Mouse (Mus musculus) intestine, postnatal 0 days (tissue): ENCODE measurements around the gene Susd6. TPM values are rescaled to one million over a fixed set of nuclear protein-coding genes. Genes with fewer than 3 reads are reported as not detected.
"Not testable (repeated sequence)": the region's sequence is repeated elsewhere in the genome, so short reads cannot be mapped to it uniquely, and the experiment has no call there.

Source experiments
- ATAC-seq: fragments of 200-750 bp; cut with Nextera tagmentation; 2 replicates; pipeline ENCODE4 v1.8.0; 2017; ENCODE audit warnings: mild to moderate bottlenecking, moderate TSS enrichment, moderate library complexity
- H3K27ac ChIP-seq: fragments of 300-500 bp; sonication (generic); 2 replicates; pipeline ENCODE4 v1.5.1; 2014; ENCODE audit warnings: mild to moderate bottlenecking, low read depth, low read length, moderate library complexity
- H3K27me3 ChIP-seq: fragments of 300-500 bp; sonication (generic); replicated peaks from 2 replicates; pipeline ENCODE4 v1.6.1; 2014; ENCODE audit warnings: low read length, mixed read lengths; ENCODE audit not compliant: control insufficient read depth, insufficient read depth
- H3K36me3 ChIP-seq: fragments of 300-500 bp; sonication (generic); 2 replicates; pipeline ENCODE4 v1.6.1; 2014; ENCODE audit warnings: mild to moderate bottlenecking, moderate library complexity; ENCODE audit not compliant: control insufficient read depth, insufficient read depth
- H3K4me1 ChIP-seq: fragments of 300-500 bp; sonication (generic); replicated peaks from 2 replicates; pipeline ENCODE4 v1.6.1; 2014; ENCODE audit warnings: antibody characterized with exemption, low read length, mixed read lengths; ENCODE audit not compliant: control insufficient read depth, insufficient read depth
- H3K4me2 ChIP-seq: fragments of 300-500 bp; sonication (generic); replicated peaks from 2 replicates; pipeline ENCODE4 v1.6.1; 2014; ENCODE audit warnings: low read depth, mild to moderate bottlenecking, moderate library complexity
- H3K4me3 ChIP-seq: fragments of 300-500 bp; sonication (generic); 2 replicates; pipeline ENCODE4 v1.5.1; 2014; ENCODE audit warnings: low read depth, low read length
- H3K9ac ChIP-seq: fragments of 300-500 bp; sonication (generic); 2 replicates; pipeline ENCODE4 v1.6.1; 2014; ENCODE audit warnings: mild to moderate bottlenecking, low read depth, low read length
- H3K9me3 ChIP-seq: fragments of 300-500 bp; sonication (generic); 2 replicates; pipeline ENCODE4 v1.6.1; 2016; ENCODE audit warnings: mixed run types; ENCODE audit not compliant: control insufficient read depth
- CTCF ChIP-seq: sonication (generic); IDR thresholded peaks from 2 replicates; pipeline ENCODE4 v1.5.1; 2016; ENCODE audit warnings: low read depth, mild to moderate bottlenecking, control low read depth, antibody characterized with exemption, moderate library complexity
- WGBS: fragments of 180-500 bp; shearing (Covaris S2); extraction: QIAGEN DNeasy Blood & Tissue Kit; methylation state at CpG from one replicate; pipeline ENCODE4 v1.1.7; 2014; 5-methylcytosine and 5-hydroxymethylcytosine counted together
- polyA plus RNA-seq: library from polyadenylated mRNA; unstranded; fragments of >200 nt; fragmentation: Nextera tagmentation; extraction: Ambion mirVana; gene quantifications from 2 replicates; pipeline ENCODE4 v1.2.1, GENCODE M21; 2015

Susd6 gene
- polyA plus RNA-seq, 1 experiment from 2014 or later, result 16.9 TPM

DNA sequence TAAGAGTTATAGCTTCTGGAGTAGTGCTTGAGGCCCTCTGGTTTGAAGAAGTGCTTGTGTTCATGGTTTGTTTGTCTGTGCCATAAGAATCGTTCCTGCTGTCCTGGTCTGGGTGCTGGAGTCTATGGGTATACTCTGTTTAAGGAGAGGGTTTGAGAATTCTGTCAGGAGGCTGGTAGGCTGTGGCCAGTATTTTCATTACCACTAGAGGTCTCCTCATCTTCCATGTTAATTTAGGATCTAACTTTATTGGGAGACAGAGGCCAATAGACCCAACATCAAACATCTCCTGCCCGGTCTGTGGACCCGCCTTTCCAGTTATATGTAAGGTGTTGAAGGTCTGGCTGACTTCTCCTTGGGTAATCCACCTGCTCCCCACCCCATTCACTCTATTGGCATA is 7.4 kb upstream of the Susd6 start:
- peak; percentile 59 for TF ChIP-seq CTCF
- Histone ChIP-seq H3K4me2 (no peak overlapping the region), H3K9ac (no peak overlapping the region), H3K4me1 (0 out of 2 replicates have a peak, but pooled peaks cover 4% of the 10 kb centered on the region), H3K27ac (no peak overlapping the region), H3K36me3 (no peaks in the 10 kb centered on the region), H3K27me3 (no peaks in the 10 kb centered on the region), H3K9me3 (no peaks in the 10 kb centered on the region), H3K4me3 (no peak overlapping the region)
- WGBS, result 36% methylated on average over 3 of the region's 3 CpGs
- ATAC-seq, result no peak

DNA sequence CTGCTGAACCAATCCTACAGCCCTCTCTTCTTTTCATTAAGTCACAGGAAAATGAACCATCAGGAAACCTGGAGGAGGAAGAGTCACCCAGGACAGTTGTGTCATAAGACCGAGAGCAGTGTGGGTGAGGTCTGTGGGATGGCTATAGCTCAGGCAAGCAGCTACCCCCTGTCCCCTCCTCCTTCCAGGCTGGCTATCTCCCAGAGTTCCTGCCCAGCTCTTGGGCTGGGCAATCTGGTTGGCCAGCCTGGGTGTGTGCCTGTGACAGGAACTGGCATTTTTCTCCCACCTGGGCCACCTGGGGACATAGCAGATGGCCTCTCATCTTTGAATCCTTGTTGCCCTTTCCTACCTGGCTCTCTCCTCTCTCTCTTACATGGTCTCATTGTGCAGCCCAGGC is 6.4 kb upstream of the Susd6 start:
- Histone ChIP-seq H3K27me3 (no peaks in the 10 kb centered on the region), H3K36me3 (no peaks in the 10 kb centered on the region), H3K27ac (no peak overlapping the region), H3K9me3 (no peaks in the 10 kb centered on the region), H3K4me2 (no peak overlapping the region), H3K4me1 (0 out of 2 replicates have a peak, but pooled peaks cover 4% of the 10 kb centered on the region), H3K4me3 (no peak overlapping the region), H3K9ac (no peak overlapping the region)
- 88% methylated on average over 1 of the region's 1 CpGs for WGBS
- no peak for ATAC-seq
- TF ChIP-seq CTCF, result no peak

DNA sequence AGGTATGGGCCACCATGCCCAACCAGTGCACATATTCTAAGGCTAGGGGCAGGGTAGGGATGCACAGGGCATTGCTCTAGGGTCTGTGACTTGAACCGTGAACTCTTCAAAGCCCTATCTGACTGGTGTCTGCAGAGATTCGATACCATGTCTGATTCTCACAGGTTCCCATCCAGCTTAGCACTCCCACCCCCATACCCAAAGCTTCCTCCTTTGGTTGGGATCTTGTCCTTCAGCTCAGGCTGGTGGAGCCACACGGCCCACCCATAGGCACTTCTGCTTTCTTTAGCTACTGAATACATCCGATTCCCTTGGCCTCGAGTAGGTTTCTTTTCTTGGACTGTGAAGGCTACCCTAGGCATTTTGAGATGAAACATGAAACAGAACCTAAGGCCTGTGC is 5.3 kb upstream of the Susd6 start:
- Histone ChIP-seq H3K27ac (no peak overlapping the region), H3K4me2 (no peak overlapping the region), H3K36me3 (no peaks in the 10 kb centered on the region), H3K9me3 (no peaks in the 10 kb centered on the region), H3K9ac (no peak overlapping the region), H3K4me1 (peaks cover 8% of the 10 kb centered on the region; the same call in 1 of the 2 replicates), H3K27me3 (no peaks in the 10 kb centered on the region), H3K4me3 (no peak overlapping the region)
- ATAC-seq, result no peak
- no peak for TF ChIP-seq CTCF
- 93% methylated on average over 5 of the region's 5 CpGs for WGBS

DNA sequence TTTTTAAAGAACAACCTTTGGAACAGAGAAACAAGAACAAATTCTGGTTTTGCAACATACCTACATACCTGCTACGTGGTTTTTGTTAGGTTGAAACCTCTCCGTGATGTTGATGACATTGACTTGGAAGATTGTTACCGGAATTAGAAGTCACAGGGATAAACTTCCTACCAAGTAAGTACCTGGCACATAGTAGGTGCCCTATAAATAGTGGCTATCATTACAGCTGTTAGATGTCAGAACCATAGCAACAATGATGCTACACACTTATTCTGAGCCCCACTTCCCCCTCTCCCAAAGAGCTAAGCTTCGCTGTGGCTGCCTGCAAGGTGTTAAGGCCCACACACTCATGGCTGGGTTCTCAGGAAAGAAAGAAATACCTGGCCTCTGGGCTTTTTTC is 4.7 kb upstream of the Susd6 start:
- Histone ChIP-seq H3K9me3 (no peaks in the 10 kb centered on the region), H3K36me3 (no peaks in the 10 kb centered on the region), H3K4me1 (peaks cover 9% of the 10 kb centered on the region; the same call in 1 of the 2 replicates), H3K27ac (no peak overlapping the region), H3K27me3 (no peaks in the 10 kb centered on the region), H3K9ac (no peak overlapping the region), H3K4me3 (no peak overlapping the region), H3K4me2 (no peak overlapping the region)
- TF ChIP-seq CTCF, result no peak
- no peak for ATAC-seq
- WGBS, result 84% methylated on average over 4 of the region's 4 CpGs

DNA sequence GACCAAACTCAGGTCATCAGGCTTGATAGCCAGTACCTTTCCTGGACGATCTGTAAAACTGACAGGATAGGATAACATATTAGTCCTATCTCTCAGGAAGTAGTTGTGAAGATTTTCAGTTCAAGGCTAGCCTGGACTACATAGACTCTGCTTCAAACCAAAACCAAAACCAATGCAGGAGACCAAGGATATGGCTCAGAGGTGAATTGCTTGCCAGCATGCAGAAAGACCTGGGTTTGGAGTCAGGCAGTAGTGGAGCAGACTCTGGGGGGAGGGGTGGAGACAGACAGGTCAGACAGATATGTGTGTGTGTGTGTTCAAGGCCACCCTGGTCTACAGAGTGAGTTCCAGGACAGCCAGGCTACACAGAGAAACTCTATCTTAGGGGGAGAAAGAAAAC is 3.7 kb upstream of the Susd6 start:
- Histone ChIP-seq H3K27me3 (no peaks in the 10 kb centered on the region), H3K36me3 (no peaks in the 10 kb centered on the region), H3K4me3 (no peak overlapping the region), H3K9me3 (no peaks in the 10 kb centered on the region), H3K4me2 (no peak overlapping the region), H3K27ac (no peak overlapping the region), H3K4me1 (peaks cover 9% of the 10 kb centered on the region; the same call in 1 of the 2 replicates), H3K9ac (no peak overlapping the region)
- ATAC-seq, result no peak
- 61% methylated on average over 1 of the region's 1 CpGs for WGBS
- TF ChIP-seq CTCF, result no peak

DNA sequence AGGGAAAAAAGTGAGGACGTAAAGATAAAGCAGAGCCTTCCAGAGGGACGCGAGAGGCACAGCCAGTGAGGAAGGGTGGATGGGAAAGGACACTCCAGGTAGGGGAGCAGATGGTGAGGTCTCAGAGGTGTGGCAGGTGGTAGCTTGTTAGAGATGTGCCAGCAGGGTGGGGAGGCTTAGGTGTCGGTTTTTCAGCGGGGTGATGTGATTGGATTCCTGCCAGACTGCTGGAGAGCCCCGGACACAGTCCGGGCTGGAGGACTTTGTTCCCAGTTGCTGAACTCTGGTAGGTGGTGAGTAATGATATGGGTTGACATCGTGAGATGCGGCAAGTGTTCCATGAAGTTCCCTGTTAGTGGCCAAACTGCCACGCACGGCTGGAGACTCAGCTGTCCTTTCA is 2.7 kb upstream of the Susd6 start:
- H3K27me3 ChIP-seq, result no peaks in the 10 kb centered on the region
- peaks cover 9% of the 10 kb centered on the region; the same call in 1 of the 2 replicates for H3K4me1 ChIP-seq
- peak; percentile 39 for ATAC-seq
- H3K4me2 ChIP-seq, result peak overlapping the region; percentile 49
- no peaks in the 10 kb centered on the region for H3K36me3 ChIP-seq
- H3K9ac ChIP-seq, result no peak overlapping the region
- H3K4me3 ChIP-seq, result peak overlapping the region; percentile 1; the same call in 1 of the 2 replicates
- TF ChIP-seq CTCF, result no peak
- WGBS, result 18% methylated on average over 11 of the region's 11 CpGs
- H3K27ac ChIP-seq, result 0 out of 2 replicates have a peak overlapping the region, but pooled peaks have one; percentile 9
- no peaks in the 10 kb centered on the region for H3K9me3 ChIP-seq

DNA sequence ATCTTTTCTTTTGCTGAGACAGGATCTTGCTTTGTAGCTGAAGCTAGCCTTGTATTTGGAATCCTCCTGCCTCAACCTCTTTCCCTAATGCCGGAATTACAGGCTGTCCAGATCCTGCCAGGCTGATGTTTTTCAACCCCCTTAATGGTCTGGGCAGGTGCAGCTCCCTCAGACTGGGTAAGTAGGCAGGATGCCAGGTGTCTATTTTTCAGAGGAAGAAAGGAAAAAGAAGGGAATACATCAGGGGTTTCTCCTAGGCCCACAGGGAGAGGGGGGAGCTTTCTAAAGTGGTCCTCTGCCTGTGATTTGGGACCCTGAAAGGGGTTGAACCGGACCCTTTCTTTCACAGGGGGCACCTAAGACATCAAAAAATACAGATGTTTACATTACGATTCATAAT is 2.1 kb upstream of the Susd6 start:
- ATAC-seq, result no peak
- WGBS, result 81% methylated on average over 3 of the region's 3 CpGs
- Histone ChIP-seq H3K4me1 (peaks cover 12% of the 10 kb centered on the region; the same call in 1 of the 2 replicates), H3K36me3 (no peaks in the 10 kb centered on the region), H3K27ac (peak overlapping the region; percentile 9; the same call in 1 of the 2 replicates), H3K27me3 (no peaks in the 10 kb centered on the region), H3K9ac (no peak overlapping the region), H3K9me3 (no peaks in the 10 kb centered on the region), H3K4me2 (peak overlapping the region; percentile 49; the same call in 1 of the 2 replicates), H3K4me3 (no peak overlapping the region)
- no peak for TF ChIP-seq CTCF

DNA sequence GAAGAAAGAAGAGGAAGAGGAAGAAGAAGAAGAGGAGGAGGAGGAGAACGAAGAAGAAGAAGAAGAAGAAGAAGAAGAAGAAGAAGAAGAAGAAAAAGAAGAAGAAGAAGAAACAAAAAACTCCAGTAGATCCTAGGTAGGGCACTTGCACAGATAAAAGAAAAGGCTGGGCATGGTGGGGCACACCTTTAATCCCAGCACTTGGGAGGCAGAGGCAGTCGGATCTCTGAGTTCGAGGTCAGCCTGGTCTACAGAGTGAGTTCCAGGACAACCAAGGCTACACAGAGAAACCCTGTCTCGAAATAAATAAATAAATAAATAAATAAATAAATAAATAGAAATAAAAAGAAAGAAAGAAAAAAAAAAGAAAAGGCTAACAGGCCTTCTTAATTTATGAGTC is 1.0 kb upstream of the Susd6 start:
- WGBS, result 83% methylated on average over 4 of the region's 4 CpGs
- H3K4me2 ChIP-seq, H3K9ac ChIP-seq, H3K9me3 ChIP-seq, H3K4me3 ChIP-seq, H3K36me3 ChIP-seq, ATAC-seq, H3K27ac ChIP-seq, H3K27me3 ChIP-seq: not testable (repeated sequence)
- H3K4me1 ChIP-seq, result peaks cover 16% of the 10 kb centered on the region; the same call in 1 of the 2 replicates
